ENCODE assay signal across 8 mouse cellular contexts in genomic region chr6:22355396-22356085, GRCm38 (mm10). TPM values are rescaled to one million over a fixed set of nuclear protein-coding genes. Genes with fewer than 3 reads are reported as not detected.
DNase-seq lines count a peak whose midpoint lies in the region; ATAC-seq and TF ChIP-seq lines count a peak whose summit lies in the region.

No protein-coding gene starts in this region.

- H3K27ac ChIP-seq in kidney, postnatal 0 days: peak overlapping the region; percentile 78
- peak overlapping the region; percentile 96 for H3K27ac ChIP-seq in bone marrow, adult 2 months (ENCODE audit: control insufficient read depth, insufficient read depth, low read depth, low read length, poor library complexity)
- H3K27ac ChIP-seq in hindbrain, embryonic 11.5 days (ENCODE audit: low read depth, low read length): peak overlapping the region; percentile 84
- peak overlapping the region; percentile 85 for H3K27ac ChIP-seq in midbrain, embryonic 12.5 days (replicated peaks)

- peak overlapping the region; percentile 86 for H3K9ac ChIP-seq in kidney, postnatal 0 days (ENCODE audit: low read depth, low read length)
- peak overlapping the region; percentile 87 for H3K9ac ChIP-seq in hindbrain, embryonic 11.5 days (ENCODE audit: low read depth, low read length)
- H3K9ac ChIP-seq in midbrain, embryonic 12.5 days (replicated peaks): peak overlapping the region; percentile 83

- 2% methylated on average over 60 of the region's 62 CpGs for WGBS in kidney, postnatal 0 days
- 2% methylated on average over 57 of the region's 62 CpGs for WGBS in bone marrow, adult 2 months
- WGBS in hindbrain, embryonic 11.5 days: 2% methylated on average over 43 of the region's 62 CpGs
- WGBS in midbrain, embryonic 12.5 days: 3% methylated on average over 58 of the region's 62 CpGs

- DNase-seq in kidney, postnatal 0 days (ENCODE audit: low spot score): no peak
- no peak for DNase-seq in kidney, adult 9 months
- no peak for DNase-seq in hindbrain, embryonic 11.5 days (ENCODE audit: low spot score)
- DNase-seq in thymus, adult 18-20 months: no peak
- DNase-seq in frontal cortex, postnatal 10 days (ENCODE audit: low spot score in 2 of 2): no peak
- DNase-seq in lung, postnatal 4 days: no peak

- H3K36me3 ChIP-seq in kidney, postnatal 0 days (ENCODE audit: insufficient read depth, low read length): no peaks in the 10 kb centered on the region
- no peaks in the 10 kb centered on the region for H3K36me3 ChIP-seq in hindbrain, embryonic 11.5 days (ENCODE audit: control insufficient read depth, insufficient read depth, low read length)
- no peaks in the 10 kb centered on the region for H3K36me3 ChIP-seq in midbrain, embryonic 12.5 days

- H3K27me3 ChIP-seq in kidney, postnatal 0 days (ENCODE audit: insufficient read depth, low read length): no peaks in the 10 kb centered on the region
- H3K27me3 ChIP-seq in hindbrain, embryonic 11.5 days (ENCODE audit: control insufficient read depth, insufficient read depth, low read length): no peaks in the 10 kb centered on the region
- no peaks in the 10 kb centered on the region for H3K27me3 ChIP-seq in midbrain, embryonic 12.5 days

- no peak for TF ChIP-seq POLR2A in bone marrow, adult 2 months (IDR thresholded peaks at IDR 0.05; ENCODE audit: borderline replicate concordance, control insufficient read depth, low read depth, low read length)

- no peaks in the 10 kb centered on the region for H3K4me1 ChIP-seq in kidney, postnatal 0 days (replicated peaks; ENCODE audit: insufficient read depth, low read length)
- H3K4me1 ChIP-seq in bone marrow, adult 2 months (ENCODE audit: control insufficient read depth, insufficient read depth, low read length): peaks cover 3% of the 10 kb centered on the region; the same call in 1 of the 2 replicates
- H3K4me1 ChIP-seq in hindbrain, embryonic 11.5 days (replicated peaks; ENCODE audit: control insufficient read depth, insufficient read depth, low read length): no peaks in the 10 kb centered on the region
- peaks cover 5% of the 10 kb centered on the region; the same call in 1 of the 2 replicates for H3K4me1 ChIP-seq in midbrain, embryonic 12.5 days

- no peak for TF ChIP-seq CTCF in kidney, postnatal 0 days (IDR thresholded peaks at IDR 0.05; ENCODE audit: low read depth)
- no peak for TF ChIP-seq CTCF in bone marrow, adult 2 months (IDR thresholded peaks at IDR 0.05; ENCODE audit: control insufficient read depth, insufficient read depth, low read length)

- peak overlapping the region; percentile 84 for H3K4me3 ChIP-seq in kidney, postnatal 0 days (replicated peaks; ENCODE audit: low read depth, low read length)
- H3K4me3 ChIP-seq in bone marrow, adult 2 months (replicated peaks; ENCODE audit: control insufficient read depth, low read depth, low read length): peak overlapping the region; percentile 65
- peak overlapping the region; percentile 76 for H3K4me3 ChIP-seq in hindbrain, embryonic 11.5 days (ENCODE audit: low read depth, low read length)
- H3K4me3 ChIP-seq in midbrain, embryonic 12.5 days: peak overlapping the region; percentile 78

- H3K4me2 ChIP-seq in kidney, postnatal 0 days (ENCODE audit: low read length): peak overlapping the region; percentile 82
- peak overlapping the region; percentile 56 for H3K4me2 ChIP-seq in hindbrain, embryonic 11.5 days (replicated peaks; ENCODE audit: low read depth, low read length)
- H3K4me2 ChIP-seq in midbrain, embryonic 12.5 days (replicated peaks): peak overlapping the region; percentile 63

- ATAC-seq in kidney, postnatal 0 days (replicated peaks; ENCODE audit: low FRiP score, low read depth): no peak; the same call in 1 of the 2 replicates
- ATAC-seq in hindbrain, embryonic 11.5 days (ENCODE audit: low FRiP score): peak; percentile 91
- ATAC-seq in midbrain, embryonic 12.5 days (ENCODE audit: low FRiP score, low read depth): peak; percentile 91

- H3K9me3 ChIP-seq in kidney, postnatal 0 days (replicated peaks; ENCODE audit: low read length): no peaks in the 10 kb centered on the region
- no peaks in the 10 kb centered on the region for H3K9me3 ChIP-seq in hindbrain, embryonic 11.5 days (ENCODE audit: control insufficient read depth, low read length)
- no peaks in the 10 kb centered on the region for H3K9me3 ChIP-seq in midbrain, embryonic 12.5 days

RNA-seq across cellular contexts. Expression of gene Fam3c, which starts 0.5 kb away (rescaled TPM):
- polyA plus RNA-seq in kidney, postnatal 0 days (2015; fragmentation: Nextera tagmentation; extraction: Ambion mirVana): 65.0 and 65.4 TPM in 2 replicates
- 10.5 and 19.7 TPM in 2 replicates for polyA plus RNA-seq in bone marrow, adult 2 months (2011; ENCODE audit: insufficient read depth, insufficient read length, low replicate concordance, missing spikeins)
- polyA plus RNA-seq in hindbrain, embryonic 11.5 days (2014; fragmentation: Nextera tagmentation; extraction: Ambion mirVana): 34.0 and 35.5 TPM in 2 replicates
- 25.4 and 31.4 TPM in 2 replicates for polyA plus RNA-seq in midbrain, embryonic 12.5 days (2016; fragmentation: Nextera tagmentation; extraction: Ambion mirVana)
